Mouse (Mus musculus): ENCODE measurements around the gene Krtap24-1. TPM values are rescaled to one million over a fixed set of nuclear protein-coding genes. Genes with fewer than 3 reads are reported as not detected.

The Krtap24-1 gene
- polyA plus RNA-seq, 2 experiments: not detected

- Histone ChIP-seq H3K4me1 (ENCODE audit: control insufficient read depth, insufficient read depth, low read length) (no peaks in the 10 kb centered on the region), H3K27ac (replicated peaks; ENCODE audit: low read depth, low read length) (no peak overlapping the region), H3K27me3 (ENCODE audit: control insufficient read depth, insufficient read depth, low read length) (no peaks in the 10 kb centered on the region), H3K4me3 (replicated peaks; ENCODE audit: low read length) (no peak overlapping the region), H3K36me3 (ENCODE audit: control insufficient read depth, insufficient read depth, low read length) (no peaks in the 10 kb centered on the region), H3K9ac (ENCODE audit: low read depth, low read length, severe bottlenecking) (no peak overlapping the region), H3K4me2 (replicated peaks; ENCODE audit: low read depth, low read length, severe bottlenecking) (no peak overlapping the region), H3K9me3 (ENCODE audit: control insufficient read depth, low read length) (no peaks in the 10 kb centered on the region)
- TF ChIP-seq POLR2A (IDR thresholded peaks at IDR 0.05; ENCODE audit: borderline replicate concordance, extremely low read depth, insufficient read depth, insufficient read length): no peak
- DNase-seq (ENCODE audit: low spot score): no peak
- ATAC-seq (ENCODE audit: low FRiP score, low read depth): no peak
Observed at GRCm38 (mm10) chr16:88592758-88593157, 19.3 kb downstream of the Krtap24-1 start.

DNA sequence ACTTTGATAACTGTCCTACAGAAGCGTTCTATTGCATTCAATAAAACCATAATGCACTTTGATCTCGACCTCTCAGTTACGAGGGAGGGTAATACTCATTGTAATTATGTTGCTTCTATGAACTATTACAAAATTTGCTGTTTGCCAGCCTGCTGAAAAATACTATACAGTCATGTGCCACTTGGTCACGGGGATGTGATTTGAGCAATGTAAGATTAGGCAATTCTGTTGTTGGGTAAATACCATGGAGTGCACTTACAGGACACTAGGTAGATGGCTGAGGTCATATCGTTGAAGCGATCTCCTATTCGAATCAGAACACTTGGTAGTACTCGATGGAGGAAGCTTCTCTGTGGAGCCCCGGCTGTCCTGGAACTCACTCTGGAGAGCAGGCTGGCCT, 28.7 kb downstream of the Krtap24-1 start:
- no peak overlapping the region for H3K27ac ChIP-seq (replicated peaks; ENCODE audit: low read depth, low read length)
- no peaks in the 10 kb centered on the region for H3K4me1 ChIP-seq (ENCODE audit: control insufficient read depth, insufficient read depth, low read length)
- no peak overlapping the region for H3K4me2 ChIP-seq (replicated peaks; ENCODE audit: low read depth, low read length, severe bottlenecking)
- H3K27me3 ChIP-seq (ENCODE audit: control insufficient read depth, insufficient read depth, low read length): no peaks in the 10 kb centered on the region
- no peaks in the 10 kb centered on the region for H3K9me3 ChIP-seq (ENCODE audit: control insufficient read depth, low read length)
- no peak overlapping the region for H3K4me3 ChIP-seq (replicated peaks; ENCODE audit: low read length)
- TF ChIP-seq POLR2A (IDR thresholded peaks at IDR 0.05; ENCODE audit: borderline replicate concordance, extremely low read depth, insufficient read depth, insufficient read length): no peak
- 82% methylated on average over 9 of the region's 9 CpGs for WGBS
- DNase-seq (ENCODE audit: low spot score) (no peak), ATAC-seq (ENCODE audit: low FRiP score, low read depth) (no peak)
- no peak overlapping the region for H3K9ac ChIP-seq (ENCODE audit: low read depth, low read length, severe bottlenecking)
- H3K36me3 ChIP-seq (ENCODE audit: control insufficient read depth, insufficient read depth, low read length): no peaks in the 10 kb centered on the region

- no peak for TF ChIP-seq POLR2A (IDR thresholded peaks at IDR 0.05; ENCODE audit: borderline replicate concordance, extremely low read depth, insufficient read depth, insufficient read length)
- Histone ChIP-seq H3K9me3 (ENCODE audit: control insufficient read depth, low read length) (no peaks in the 10 kb centered on the region), H3K36me3 (ENCODE audit: control insufficient read depth, insufficient read depth, low read length) (no peaks in the 10 kb centered on the region), H3K4me1 (ENCODE audit: control insufficient read depth, insufficient read depth, low read length) (no peaks in the 10 kb centered on the region), H3K27ac (replicated peaks; ENCODE audit: low read depth, low read length) (no peak overlapping the region), H3K4me3 (replicated peaks; ENCODE audit: low read length) (no peak overlapping the region), H3K4me2 (replicated peaks; ENCODE audit: low read depth, low read length, severe bottlenecking) (no peak overlapping the region), H3K9ac (ENCODE audit: low read depth, low read length, severe bottlenecking) (no peak overlapping the region), H3K27me3 (ENCODE audit: control insufficient read depth, insufficient read depth, low read length) (no peaks in the 10 kb centered on the region)
- 40% methylated on average over 4 of the region's 4 CpGs for WGBS
- DNase-seq (ENCODE audit: low spot score) (no peak), ATAC-seq (ENCODE audit: low FRiP score, low read depth) (no peak)
Observed at GRCm38 (mm10) chr16:88575885-88576679, 36.0 kb downstream of the Krtap24-1 start.

GRCm38 (mm10) chr16:88572904-88573404, 39.1 kb downstream of the Krtap24-1 start:
- H3K27me3 ChIP-seq (ENCODE audit: control insufficient read depth, insufficient read depth, low read length): no peaks in the 10 kb centered on the region
- WGBS: 86% methylated on average over 5 of the region's 5 CpGs
- ATAC-seq (ENCODE audit: low FRiP score, low read depth): no peak

DNA sequence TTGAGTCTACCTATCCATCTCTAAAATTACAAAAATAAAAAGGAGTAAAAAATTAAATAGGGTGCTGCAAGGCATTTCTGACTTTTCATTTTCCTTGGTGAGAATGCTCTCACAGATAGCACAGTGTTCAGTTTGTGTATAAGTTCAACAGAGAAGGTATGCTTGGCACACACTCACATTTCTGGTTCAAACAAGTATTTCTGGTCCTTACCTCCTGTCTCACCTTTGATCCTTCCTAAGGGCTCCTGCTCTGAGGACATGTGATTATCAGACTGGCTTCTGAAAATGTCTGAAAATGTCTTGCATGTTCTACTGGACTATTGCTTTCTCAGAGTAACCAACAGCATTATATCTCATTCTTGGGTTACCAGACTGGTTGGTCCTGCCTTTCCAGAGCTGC, 41.9 kb downstream of the Krtap24-1 start:
- H3K9ac ChIP-seq (ENCODE audit: low read depth, low read length, severe bottlenecking): no peak overlapping the region
- no peaks in the 10 kb centered on the region for H3K9me3 ChIP-seq (ENCODE audit: control insufficient read depth, low read length)
- H3K27ac ChIP-seq (replicated peaks; ENCODE audit: low read depth, low read length): no peak overlapping the region
- no peak for ATAC-seq (ENCODE audit: low FRiP score, low read depth)
- H3K4me2 ChIP-seq (replicated peaks; ENCODE audit: low read depth, low read length, severe bottlenecking): no peak overlapping the region
- no peaks in the 10 kb centered on the region for H3K4me1 ChIP-seq (ENCODE audit: control insufficient read depth, insufficient read depth, low read length)
- no peak for TF ChIP-seq POLR2A (IDR thresholded peaks at IDR 0.05; ENCODE audit: borderline replicate concordance, extremely low read depth, insufficient read depth, insufficient read length)
- H3K4me3 ChIP-seq (replicated peaks; ENCODE audit: low read length): no peak overlapping the region
- no peaks in the 10 kb centered on the region for H3K36me3 ChIP-seq (ENCODE audit: control insufficient read depth, insufficient read depth, low read length)
- no peaks in the 10 kb centered on the region for H3K27me3 ChIP-seq (ENCODE audit: control insufficient read depth, insufficient read depth, low read length)
- no peak for DNase-seq (ENCODE audit: low spot score)

More at GRCm38 (mm10) chr16:88572904-88573404, 39.1 kb downstream of the Krtap24-1 start:
- no peaks in the 10 kb centered on the region for H3K4me1 ChIP-seq (ENCODE audit: control insufficient read depth, insufficient read depth, low read length)
- H3K4me3 ChIP-seq (replicated peaks; ENCODE audit: low read length): no peak overlapping the region
- no peak for DNase-seq (ENCODE audit: low spot score)
- no peak overlapping the region for H3K27ac ChIP-seq (replicated peaks; ENCODE audit: low read depth, low read length)
- no peaks in the 10 kb centered on the region for H3K9me3 ChIP-seq (ENCODE audit: control insufficient read depth, low read length)
- H3K4me2 ChIP-seq (replicated peaks; ENCODE audit: low read depth, low read length, severe bottlenecking): no peak overlapping the region
- H3K36me3 ChIP-seq (ENCODE audit: control insufficient read depth, insufficient read depth, low read length): no peaks in the 10 kb centered on the region
- H3K9ac ChIP-seq (ENCODE audit: low read depth, low read length, severe bottlenecking): no peak overlapping the region
- TF ChIP-seq POLR2A (IDR thresholded peaks at IDR 0.05; ENCODE audit: borderline replicate concordance, extremely low read depth, insufficient read depth, insufficient read length): no peak

All from limb, embryonic 14.5 days (tissue).